Mouse (Mus musculus) brain, adult 10 weeks (tissue): ENCODE data around the gene Psmf1. TPM values are rescaled to one million over a fixed set of nuclear protein-coding genes. Genes with fewer than 3 reads are reported as not detected.

Experiments used
- polyA plus RNA-seq: library from polyadenylated mRNA; stranded (reverse); fragments of 350-450 nt; fragmentation: Illumina TruSeq; extraction: RNeasy Lipid Tissue Mini Kit (QIAGEN cat#74804); gene quantifications from one replicate; pipeline ENCODE4 v1.2.3, GENCODE M21; 2015; ENCODE audit warnings: low read depth, low replicate concordance

Gene Psmf1
- 38.3 TPM for polyA plus RNA-seq

DNA sequence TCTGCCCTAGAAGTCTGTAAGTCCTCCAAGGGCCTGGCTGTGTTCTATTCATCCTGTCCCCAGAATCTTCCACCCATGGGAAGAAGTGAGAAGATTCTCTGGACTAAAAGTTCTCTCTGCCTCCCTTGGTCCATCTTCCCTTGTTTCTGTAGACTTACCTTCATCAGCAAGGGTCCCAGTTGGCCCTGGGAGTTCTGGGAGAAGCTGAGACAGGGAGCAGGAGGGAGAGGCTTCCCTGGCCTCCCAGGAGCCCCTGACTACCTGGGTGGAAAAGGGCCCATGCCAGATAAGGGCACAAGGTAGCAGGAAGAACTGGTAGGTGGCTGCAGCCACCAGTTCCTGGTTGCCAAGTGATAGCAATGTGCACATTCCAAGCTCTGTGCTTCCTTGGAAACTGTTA, at the start of gene Psmf1:
Psmf1 (minus strand) TSS at position 342 of the 400 bp plus-strand sequence.

DNA sequence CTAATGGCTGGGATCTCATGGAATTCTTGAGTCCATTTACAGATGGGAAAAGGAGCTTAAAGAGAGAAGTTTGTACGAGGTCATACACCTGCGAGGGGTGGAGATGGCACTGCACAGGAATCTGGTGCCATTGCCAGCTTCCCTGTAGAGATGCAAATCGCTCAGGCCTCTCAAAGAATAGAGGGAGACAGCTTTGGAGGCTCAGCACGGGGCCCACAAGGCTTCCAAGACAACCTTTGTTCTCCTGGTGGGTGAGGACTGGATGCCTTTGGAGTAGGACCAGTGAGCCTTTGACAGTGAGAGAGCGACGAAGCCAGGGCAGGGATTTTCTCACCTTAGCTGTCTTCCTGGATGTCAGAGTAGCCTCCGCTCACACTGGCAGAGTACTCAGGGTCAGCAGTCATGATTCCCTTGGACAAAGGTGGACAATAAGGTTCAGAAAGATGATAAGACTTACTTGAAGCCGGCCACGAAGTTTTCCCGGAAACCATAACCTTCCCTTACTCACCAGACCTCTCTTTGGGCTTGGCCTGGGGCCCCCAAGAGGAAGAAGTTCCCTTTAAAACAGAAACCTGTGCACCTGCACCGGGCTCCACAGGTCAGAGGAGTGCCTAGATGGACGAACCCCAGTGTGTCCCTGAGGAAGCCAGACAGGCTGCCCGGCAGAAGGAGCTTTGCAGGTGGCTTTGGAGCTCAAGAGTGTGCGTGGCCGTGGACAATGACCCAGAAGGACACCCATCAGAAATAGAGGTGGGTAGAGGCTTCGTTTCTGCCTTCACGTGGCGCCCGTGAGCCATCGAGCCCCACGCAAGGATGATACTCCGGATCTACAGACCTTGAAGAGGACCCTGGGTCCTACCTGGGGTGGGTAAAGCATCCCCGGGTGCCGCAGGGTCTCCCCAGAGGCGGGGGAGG, 42.5 kb downstream of the Psmf1 start, which contains the start of gene Tmem74b:
Tmem74b (plus strand) TSS at position 778 of the 915 bp plus-strand sequence.

DNA sequence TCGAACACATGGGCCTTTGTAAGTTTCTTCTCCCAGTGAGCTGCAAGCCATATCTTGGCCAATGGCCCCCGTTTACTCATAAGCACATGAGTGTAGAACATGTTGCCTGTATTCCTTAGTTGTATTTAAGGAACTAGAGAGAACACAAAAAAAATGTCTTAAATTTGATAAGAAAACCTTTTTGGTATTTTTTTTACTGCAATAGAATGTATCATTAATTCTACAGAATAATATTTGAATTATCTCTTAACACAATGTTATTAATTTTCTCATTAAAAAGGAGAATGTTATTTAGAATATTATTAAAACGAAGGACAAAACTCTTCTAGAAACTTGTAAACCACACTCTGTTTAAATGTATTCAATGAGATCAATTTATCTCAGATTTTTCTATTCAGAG, 75.6 kb downstream of the Psmf1 start, which contains the start of gene Rad21l:
Rad21l (minus strand) TSS at position 101 of the 400 bp plus-strand sequence.

Other genes starting within 250 kb of the Psmf1 start
- gene Fkbp1a, start 201.7 kb downstream of the Psmf1 start, polyA plus RNA-seq: 658 TPM
- gene Sdcbp2, start 171.6 kb downstream of the Psmf1 start, polyA plus RNA-seq: 0.77 TPM
- 168 TPM for gene Snph, start 111.6 kb downstream of the Psmf1 start, polyA plus RNA-seq
- gene Rad21l, start 75.7 kb downstream of the Psmf1 start, polyA plus RNA-seq: 0.91 TPM
- gene Tmem74b, start 42.2 kb downstream of the Psmf1 start, polyA plus RNA-seq: 5.8 TPM
- not detected for gene Rspo4, start 98.7 kb upstream of the Psmf1 start, polyA plus RNA-seq
- not detected for gene Angpt4, start 167.0 kb upstream of the Psmf1 start, polyA plus RNA-seq
- gene Fam110a, start 236.0 kb upstream of the Psmf1 start, polyA plus RNA-seq: 7.8 TPM